Mouse (Mus musculus) cortical plate, adult 2 months (tissue): ENCODE results near the gene Slc43a2.
A peak's percentile ranks its signal among the peaks of the same experiment; 100 is the strongest.

Experiments
- CTCF ChIP-seq: fragments of 200-500 bp; IDR thresholded peaks from 2 replicates; pipeline ENCODE4 v1.5.1; 2011; ENCODE audit warnings: mild to moderate bottlenecking, control low read depth, low read length; ENCODE audit not compliant: insufficient read depth; ENCODE audit errors: extremely low read depth
- POLR2A ChIP-seq: fragments of 200-500 bp; IDR thresholded peaks from 2 replicates; pipeline ENCODE4 v1.6.1; 2011; ENCODE audit warnings: mild to moderate bottlenecking, low read length, control low read depth; ENCODE audit not compliant: insufficient read depth; ENCODE audit errors: extremely low read depth

- TF ChIP-seq POLR2A (peak; percentile 68), CTCF (no peak)
These were observed 1.1 kb downstream of the Slc43a2 start for GRCm38 (mm10) chr11:75532340-75533277.
